Mouse (Mus musculus): ENCODE data around the gene Ccnb3.

DNA sequence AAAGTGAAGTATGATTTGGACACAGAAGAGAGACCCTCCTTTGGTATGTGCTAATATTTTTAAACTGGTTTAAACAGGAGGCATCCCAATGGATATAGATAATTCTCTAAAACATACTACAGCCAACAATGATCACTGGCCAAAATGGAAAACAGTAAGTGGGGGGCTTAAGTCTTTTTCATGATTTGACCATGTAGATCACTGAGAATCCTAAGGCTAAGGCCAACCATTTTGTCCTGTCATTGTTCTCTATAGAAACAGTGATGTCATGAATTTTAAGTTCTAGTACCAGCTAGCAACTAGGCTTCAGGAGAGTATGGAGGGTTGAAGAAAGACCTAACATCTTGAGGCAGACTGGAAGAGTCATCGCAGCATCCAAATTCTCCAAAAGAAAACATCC lies 25.8 kb upstream of the Ccnb3 start, which contains the start of gene Akap4:
- TF ChIP-seq ZC3H11A (IDR thresholded peaks at IDR 0.05; ENCODE audit: borderline replicate concordance, low read depth, low read length) (no peak), MAFK (IDR thresholded peaks at IDR 0.05; ENCODE audit: insufficient read depth, low read depth, low read length) (no peak), ZNF384 (IDR thresholded peaks at IDR 0.05; ENCODE audit: low read depth, low read length) (no peak), HCFC1 (IDR thresholded peaks at IDR 0.05; ENCODE audit: borderline replicate concordance, insufficient read depth, low read length) (no peak), CHD2 (IDR thresholded peaks at IDR 0.05; ENCODE audit: low read depth, low read length) (no peak)
